Mouse (Mus musculus) MEL (cell line): ENCODE results near the gene Extl2.

Experiments used
- KAT2A ChIP-seq: conservative IDR thresholded peaks from 2 replicates; pipeline ENCODE4 v1.6.1; 2012; ENCODE audit warnings: low read depth, low read length, improper control_type of control experiment, inconsistent platforms
- POLR2A ChIP-seq, 2 experiments: IDR thresholded peaks; 2 replicates each; pipeline ENCODE4 v1.6.1; 2011 to 2012; ENCODE audit warnings: low read length in 2 of 2, mild to moderate bottlenecking in 2 of 2, control low read depth in 1 of 2, improper control_type of control experiment in 1 of 2, low read depth in 1 of 2, moderate library complexity in 1 of 2; ENCODE audit not compliant: control insufficient read depth in 1 of 2, insufficient read depth in 1 of 2, poor library complexity in 1 of 2
- RCOR1 ChIP-seq: IDR thresholded peaks from 2 replicates; pipeline ENCODE4 v1.6.1; 2012; ENCODE audit warnings: low read depth, mild to moderate bottlenecking, inconsistent platforms, low read length, improper control_type of control experiment
- TCF12 ChIP-seq: IDR thresholded peaks from 2 replicates; pipeline ENCODE4 v1.6.1; 2014; ENCODE audit warnings: low read depth, mild to moderate bottlenecking, inconsistent platforms, low read length, improper control_type of control experiment, moderate library complexity
- USF1 ChIP-seq: IDR thresholded peaks from 2 replicates; pipeline ENCODE4 v1.6.1; 2014; ENCODE audit warnings: low read depth, mild to moderate bottlenecking, inconsistent platforms, low read length, improper control_type of control experiment, moderate library complexity

- no peak for TF ChIP-seq RCOR1
- no peak for TF ChIP-seq KAT2A
- TF ChIP-seq TCF12 = no peak
- no peak for TF ChIP-seq POLR2A (IDR thresholded peaks at IDR 0.05; ENCODE audit: control insufficient read depth in 1 of 2, insufficient read depth in 1 of 2, low read depth in 1 of 2, low read length in 2 of 2, poor library complexity in 1 of 2)
- no peak for TF ChIP-seq USF1
Measured at GRCm38 (mm10) chr3:115968745-115969530, 38.3 kb upstream of the Extl2 start.
